Mouse (Mus musculus) R1 (cell line): ENCODE results near the gene Cers6.

Experiments
- DNase-seq: peaks from one replicate; pipeline ENCODE4 v3.0.0-alpha.2; 2018; ENCODE audit warnings: low read depth, low spot score

The Cers6 gene

GRCm38 (mm10) chr2:69061313-69061712, 200.1 kb downstream of the Cers6 start:
- peak; percentile 72 for DNase-seq

- DNase-seq, result no peak
Measured at GRCm38 (mm10) chr2:69061910-69062689, 200.9 kb downstream of the Cers6 start.

- no peak for DNase-seq
Measured at GRCm38 (mm10) chr2:69064759-69065158, 203.5 kb downstream of the Cers6 start.

- DNase-seq, result no peak
Measured at GRCm38 (mm10) chr2:69071440-69072235, 210.4 kb downstream of the Cers6 start.

GRCm38 (mm10) chr2:69077189-69077588, 215.9 kb downstream of the Cers6 start:
- DNase-seq, result peak; percentile 90

GRCm38 (mm10) chr2:69080760-69081159, 219.5 kb downstream of the Cers6 start:
- DNase-seq, result no peak

GRCm38 (mm10) chr2:69082499-69083197, 221.4 kb downstream of the Cers6 start:
- DNase-seq, result no peak

GRCm38 (mm10) chr2:69083198-69083509, 221.9 kb downstream of the Cers6 start:
- DNase-seq, result no peak

- no peak for DNase-seq
Measured at GRCm38 (mm10) chr2:69084416-69084815, 223.2 kb downstream of the Cers6 start.

- DNase-seq, result no peak
Measured at GRCm38 (mm10) chr2:69086505-69087260, 225.4 kb downstream of the Cers6 start.

- DNase-seq, result no peak
Measured at GRCm38 (mm10) chr2:69095836-69096235, 234.6 kb downstream of the Cers6 start.

- no peak for DNase-seq
Measured at GRCm38 (mm10) chr2:69096821-69097220, 235.6 kb downstream of the Cers6 start.

- DNase-seq, result no peak
Measured at GRCm38 (mm10) chr2:69097526-69097925, 236.3 kb downstream of the Cers6 start.

- no peak for DNase-seq
Measured at GRCm38 (mm10) chr2:69098701-69099100, 237.5 kb downstream of the Cers6 start.

- DNase-seq, result no peak
Measured at GRCm38 (mm10) chr2:69099147-69099546, 237.9 kb downstream of the Cers6 start.

GRCm38 (mm10) chr2:69100706-69101105, 239.5 kb downstream of the Cers6 start:
- peak; percentile 56 for DNase-seq

- no peak for DNase-seq
Measured at GRCm38 (mm10) chr2:69103526-69103925, 242.3 kb downstream of the Cers6 start.

- DNase-seq, result peak; percentile 21
Measured at GRCm38 (mm10) chr2:69104511-69105145, 243.4 kb downstream of the Cers6 start.

GRCm38 (mm10) chr2:69109246-69109645, 248.0 kb downstream of the Cers6 start:
- DNase-seq, result no peak

GRCm38 (mm10) chr2:69109710-69110109, 248.5 kb downstream of the Cers6 start:
- no peak for DNase-seq

GRCm38 (mm10) chr2:69112609-69113008, 251.4 kb downstream of the Cers6 start:
- DNase-seq, result peak; percentile 14
